Mouse (Mus musculus) brain, adult 10 weeks (tissue): Measurements from ENCODE around the gene Ssh3. TPM values are rescaled to one million over a fixed set of nuclear protein-coding genes. Genes with fewer than 3 reads are reported as not detected.

Experiments used
- polyA plus RNA-seq: library from polyadenylated mRNA; stranded (reverse); fragments of 350-450 nt; fragmentation: Illumina TruSeq; extraction: RNeasy Lipid Tissue Mini Kit (QIAGEN cat#74804); gene quantifications from one replicate; pipeline ENCODE4 v1.2.3, GENCODE M21; 2015; ENCODE audit warnings: low read depth, low replicate concordance

The Ssh3 gene
- 58.5 TPM for polyA plus RNA-seq

GRCm38 (mm10) chr19:4268566-4269361, at the start of gene Ssh3:
Ssh3 (minus strand) TSS chr19:4269180.

GRCm38 (mm10) chr19:4306190-4306577, 37.2 kb upstream of the Ssh3 start, which contains the start of gene Grk2:
Grk2 (minus strand) TSS chr19:4306222.

GRCm38 (mm10) chr19:4282898-4283553, 14.0 kb upstream of the Ssh3 start, which contains the start of gene Ankrd13d:
Ankrd13d (minus strand) TSS chr19:4283137.

GRCm38 (mm10) chr19:4231253-4232185, 37.5 kb downstream of the Ssh3 start, which contains the start of gene Pold4:
Pold4 (plus strand) TSS chr19:4231899.

GRCm38 (mm10) chr19:4214071-4214770, 54.8 kb downstream of the Ssh3 start, which contains the start of the genes Clcf1 and AC109138.7:
Clcf1 (plus strand) TSS chr19:4214238.
AC109138.7 (plus strand) TSS chr19:4214357.

Other genes with a start within 250 kb of the Ssh3 start
- 465 TPM for gene Gstp1, start 231.2 kb downstream of the Ssh3 start, polyA plus RNA-seq
- gene Gstp2, start 223.2 kb downstream of the Ssh3 start, polyA plus RNA-seq = 1.5 TPM
- gene Gstp3, start 209.6 kb downstream of the Ssh3 start, polyA plus RNA-seq = not detected
- not detected for gene Cabp2, start 187.6 kb downstream of the Ssh3 start, polyA plus RNA-seq
- 37.6 TPM for gene Cdk2ap2, start 172.0 kb downstream of the Ssh3 start, polyA plus RNA-seq
- 122 TPM for gene Pitpnm1, start 169.2 kb downstream of the Ssh3 start, polyA plus RNA-seq
- gene Aip, start 143.3 kb downstream of the Ssh3 start, polyA plus RNA-seq = 183 TPM
- 0.10 TPM for gene Gpr152, start 129.4 kb downstream of the Ssh3 start, polyA plus RNA-seq
- gene Cabp4, start 125.1 kb downstream of the Ssh3 start, polyA plus RNA-seq = not detected
- gene Coro1b, start 120.6 kb downstream of the Ssh3 start, polyA plus RNA-seq = 127 TPM
- 1.5 TPM for gene Ptprcap, start 115.6 kb downstream of the Ssh3 start, polyA plus RNA-seq
- gene Rps6kb2, start 105.8 kb downstream of the Ssh3 start, polyA plus RNA-seq = 45.8 TPM
- 13.7 TPM for gene Carns1, start 93.7 kb downstream of the Ssh3 start, polyA plus RNA-seq
- 1.2 TPM for gene Tbc1d10c, start 77.9 kb downstream of the Ssh3 start, polyA plus RNA-seq
- 454 TPM for gene Ppp1ca, start 77.1 kb downstream of the Ssh3 start, polyA plus RNA-seq
- gene Rad9a, start 67.5 kb downstream of the Ssh3 start, polyA plus RNA-seq = 10.9 TPM
- 0.59 TPM for gene Clcf1, start 54.9 kb downstream of the Ssh3 start, polyA plus RNA-seq
- not detected for gene AC109138.7, start 54.8 kb downstream of the Ssh3 start, polyA plus RNA-seq
- 29.6 TPM for gene Pold4, start 37.3 kb downstream of the Ssh3 start, polyA plus RNA-seq
- gene Ankrd13d, start 14.0 kb upstream of the Ssh3 start, polyA plus RNA-seq = 55.6 TPM
- gene Grk2, start 37.0 kb upstream of the Ssh3 start, polyA plus RNA-seq = 184 TPM
- gene Kdm2a, start 129.1 kb upstream of the Ssh3 start, polyA plus RNA-seq = 41.1 TPM
- 1.6 TPM for gene Rhod, start 170.3 kb upstream of the Ssh3 start, polyA plus RNA-seq
- 33.8 TPM for gene Syt12, start 208.3 kb upstream of the Ssh3 start, polyA plus RNA-seq
- gene 2010003K11Rik, start 229.4 kb upstream of the Ssh3 start, polyA plus RNA-seq = not detected
- gene Pcx, start 241.3 kb upstream of the Ssh3 start, polyA plus RNA-seq = 46.9 TPM